Mouse (Mus musculus) hindbrain, embryonic 16.5 days (tissue): ENCODE measurements at regions not wholly inside any gene's neighbourhood (a gene's known extent, or its start where the extent isn't known, plus 50 kb on each side); places are given as distances from the start of the nearest gene placed in this dataset.

Experiments used
- ATAC-seq: fragments of 200-750 bp; cut with Nextera tagmentation; 2 replicates; pipeline ENCODE4 v1.8.0; 2017; ENCODE audit warnings: moderate TSS enrichment, moderate library complexity
- H3K27ac ChIP-seq: fragments of 300-500 bp; sonication (generic); 2 replicates; pipeline ENCODE4 v1.5.1; 2014; ENCODE audit warnings: low read depth, mild to moderate bottlenecking, control low read depth, low read length, moderate library complexity
- H3K27me3 ChIP-seq: fragments of 300-500 bp; sonication (generic); replicated peaks from 2 replicates; pipeline ENCODE4 v1.6.1; 2014; ENCODE audit warnings: low read length; ENCODE audit not compliant: control insufficient read depth, insufficient read depth
- H3K36me3 ChIP-seq: fragments of 300-500 bp; sonication (generic); 2 replicates; pipeline ENCODE4 v1.6.1; 2014; ENCODE audit warnings: mild to moderate bottlenecking, low read length, moderate library complexity, mixed read lengths; ENCODE audit not compliant: control insufficient read depth, insufficient read depth
- H3K4me1 ChIP-seq: fragments of 300-500 bp; sonication (generic); 2 replicates; pipeline ENCODE4 v1.6.1; 2014; ENCODE audit warnings: low read depth, low read length; ENCODE audit not compliant: control insufficient read depth, insufficient read depth
- H3K4me2 ChIP-seq: fragments of 300-500 bp; sonication (generic); 2 replicates; pipeline ENCODE4 v1.6.1; 2014; ENCODE audit warnings: mild to moderate bottlenecking, low read length, control low read depth, moderate library complexity
- H3K4me3 ChIP-seq: fragments of 300-500 bp; sonication (generic); 2 replicates; pipeline ENCODE4 v1.5.1; 2014; ENCODE audit warnings: mild to moderate bottlenecking, low read length, control low read depth, moderate library complexity
- H3K9ac ChIP-seq: fragments of 300-500 bp; sonication (generic); 2 replicates; pipeline ENCODE4 v1.6.1; 2014; ENCODE audit warnings: low read depth, mild to moderate bottlenecking, control low read depth, low read length, moderate library complexity
- H3K9me3 ChIP-seq: fragments of 300-500 bp; sonication (generic); 2 replicates; pipeline ENCODE4 v1.6.1; 2014; ENCODE audit warnings: mild to moderate bottlenecking, low read length, moderate library complexity; ENCODE audit not compliant: control insufficient read depth
- WGBS: fragments of 180-500 bp; shearing (Covaris S2); extraction: QIAGEN DNeasy Blood & Tissue Kit; methylation state at CpG from one replicate; pipeline ENCODE4 v1.1.7; 2014; 5-methylcytosine and 5-hydroxymethylcytosine counted together

GRCm38 (mm10) chr6:100452097-100453002 is 165.1 kb upstream of the Rybp start:
- WGBS, result 42% methylated on average over 8 of the region's 9 CpGs
- no peak for ATAC-seq

GRCm38 (mm10) chr6:100450108-100450507 is 162.8 kb upstream of the Rybp start:
- H3K4me2 ChIP-seq, result no peak overlapping the region
- H3K4me3 ChIP-seq, result no peak overlapping the region
- ATAC-seq, result no peak
- H3K9me3 ChIP-seq, result peaks cover 4% of the 10 kb centered on the region
- H3K4me1 ChIP-seq, result peaks cover 2% of the 10 kb centered on the region
- WGBS, result 86% methylated on average over 6 of the region's 6 CpGs
- H3K36me3 ChIP-seq, result no peaks in the 10 kb centered on the region
- H3K27me3 ChIP-seq, result no peaks in the 10 kb centered on the region
- no peak overlapping the region for H3K9ac ChIP-seq
- no peak overlapping the region for H3K27ac ChIP-seq

More at GRCm38 (mm10) chr6:100452097-100453002, 165.1 kb upstream of the Rybp start:
- Histone ChIP-seq H3K4me2 (no peak overlapping the region), H3K4me3 (no peak overlapping the region), H3K27me3 (no peaks in the 10 kb centered on the region), H3K36me3 (no peaks in the 10 kb centered on the region), H3K9me3 (peaks cover 4% of the 10 kb centered on the region), H3K4me1 (peaks cover under 1% of the 10 kb centered on the region), H3K27ac (no peak overlapping the region), H3K9ac (no peak overlapping the region)

- H3K4me1 ChIP-seq, result peaks cover 2% of the 10 kb centered on the region
- peaks cover 4% of the 10 kb centered on the region for H3K9me3 ChIP-seq
- WGBS, result 98% methylated on average over 4 of the region's 4 CpGs
- H3K27ac ChIP-seq, result no peak overlapping the region
- no peak overlapping the region for H3K4me2 ChIP-seq
- no peak for ATAC-seq
- H3K36me3 ChIP-seq, result no peaks in the 10 kb centered on the region
- H3K9ac ChIP-seq, result no peak overlapping the region
- no peaks in the 10 kb centered on the region for H3K27me3 ChIP-seq
- no peak overlapping the region for H3K4me3 ChIP-seq
Observed at GRCm38 (mm10) chr6:100449087-100449486, 161.8 kb upstream of the Rybp start.

- Histone ChIP-seq H3K36me3 (no peaks in the 10 kb centered on the region), H3K27ac (no peak overlapping the region), H3K9me3 (peaks cover 4% of the 10 kb centered on the region), H3K4me3 (no peak overlapping the region), H3K4me1 (peaks cover 2% of the 10 kb centered on the region), H3K4me2 (no peak overlapping the region), H3K9ac (no peak overlapping the region), H3K27me3 (no peaks in the 10 kb centered on the region)
- peak; percentile 27; the same call in 1 of the 2 replicates for ATAC-seq
- WGBS, result 0% methylated on average over 1 of the region's 1 CpGs
Observed at GRCm38 (mm10) chr6:100447211-100447610, 159.9 kb upstream of the Rybp start.

GRCm38 (mm10) chr6:100446804-100447203 is 159.5 kb upstream of the Rybp start:
- Histone ChIP-seq H3K27ac (no peak overlapping the region), H3K9me3 (peaks cover 4% of the 10 kb centered on the region), H3K9ac (no peak overlapping the region), H3K4me2 (no peak overlapping the region), H3K4me1 (peaks cover 2% of the 10 kb centered on the region), H3K36me3 (no peaks in the 10 kb centered on the region), H3K27me3 (no peaks in the 10 kb centered on the region), H3K4me3 (no peak overlapping the region)
- 62% methylated on average over 4 of the region's 4 CpGs for WGBS
- ATAC-seq, result no peak

GRCm38 (mm10) chr6:100439071-100439737 is 151.9 kb upstream of the Rybp start:
- peak overlapping the region; percentile 33; the same call in 1 of the 2 replicates for H3K9ac ChIP-seq

GRCm38 (mm10) chr6:100438511-100438991 is 151.3 kb upstream of the Rybp start:
- H3K27me3 ChIP-seq, result peaks cover 2% of the 10 kb centered on the region
- no peaks in the 10 kb centered on the region for H3K36me3 ChIP-seq
- H3K9me3 ChIP-seq, result no peaks in the 10 kb centered on the region
- H3K4me2 ChIP-seq, result peak overlapping the region; percentile 52
- no peak overlapping the region for H3K27ac ChIP-seq
- ATAC-seq, result peak; percentile 82
- 3% methylated on average over 13 of the region's 13 CpGs for WGBS
- H3K9ac ChIP-seq, result peak overlapping the region; percentile 52; the same call in 1 of the 2 replicates
- H3K4me3 ChIP-seq, result peak overlapping the region; percentile 31
- H3K4me1 ChIP-seq, result peaks cover 15% of the 10 kb centered on the region

More at GRCm38 (mm10) chr6:100439071-100439737, 151.9 kb upstream of the Rybp start:
- Histone ChIP-seq H3K4me1 (peaks cover 15% of the 10 kb centered on the region), H3K36me3 (no peaks in the 10 kb centered on the region), H3K4me3 (peak overlapping the region; percentile 31), H3K4me2 (peak overlapping the region; percentile 52), H3K9me3 (no peaks in the 10 kb centered on the region), H3K27ac (no peak overlapping the region), H3K27me3 (peaks cover 2% of the 10 kb centered on the region)
- whole genome bisulfite sequencing, result 7% methylated on average over 8 of the region's 8 CpGs
- ATAC-seq, result peak; percentile 18; the same call in 1 of the 2 replicates

- no peaks in the 10 kb centered on the region for H3K36me3 ChIP-seq
- 45% methylated on average over 5 of the region's 5 CpGs for WGBS
- no peak overlapping the region for H3K27ac ChIP-seq
- H3K4me1 ChIP-seq, result peaks cover 21% of the 10 kb centered on the region
- no peak overlapping the region for H3K9ac ChIP-seq
- peak overlapping the region; percentile 52 for H3K4me2 ChIP-seq
- H3K27me3 ChIP-seq, result peaks cover 2% of the 10 kb centered on the region
- no peak for ATAC-seq
- H3K9me3 ChIP-seq, result no peaks in the 10 kb centered on the region
- H3K4me3 ChIP-seq, result no peak overlapping the region
Observed at GRCm38 (mm10) chr6:100437980-100438379, 150.7 kb upstream of the Rybp start.

GRCm38 (mm10) chr6:100436507-100436906 is 149.2 kb upstream of the Rybp start:
- no peak overlapping the region for H3K4me3 ChIP-seq
- no peak overlapping the region for H3K27ac ChIP-seq
- H3K9ac ChIP-seq, result no peak overlapping the region
- no peaks in the 10 kb centered on the region for H3K9me3 ChIP-seq
- peaks cover 5% of the 10 kb centered on the region for H3K27me3 ChIP-seq
- no peak for ATAC-seq
- peaks cover 25% of the 10 kb centered on the region for H3K4me1 ChIP-seq
- H3K4me2 ChIP-seq, result no peak overlapping the region
- 69% methylated on average over 2 of the region's 2 CpGs for WGBS
- H3K36me3 ChIP-seq, result no peaks in the 10 kb centered on the region
